Mouse (Mus musculus): ENCODE results near the gene Gja5.

DNA sequence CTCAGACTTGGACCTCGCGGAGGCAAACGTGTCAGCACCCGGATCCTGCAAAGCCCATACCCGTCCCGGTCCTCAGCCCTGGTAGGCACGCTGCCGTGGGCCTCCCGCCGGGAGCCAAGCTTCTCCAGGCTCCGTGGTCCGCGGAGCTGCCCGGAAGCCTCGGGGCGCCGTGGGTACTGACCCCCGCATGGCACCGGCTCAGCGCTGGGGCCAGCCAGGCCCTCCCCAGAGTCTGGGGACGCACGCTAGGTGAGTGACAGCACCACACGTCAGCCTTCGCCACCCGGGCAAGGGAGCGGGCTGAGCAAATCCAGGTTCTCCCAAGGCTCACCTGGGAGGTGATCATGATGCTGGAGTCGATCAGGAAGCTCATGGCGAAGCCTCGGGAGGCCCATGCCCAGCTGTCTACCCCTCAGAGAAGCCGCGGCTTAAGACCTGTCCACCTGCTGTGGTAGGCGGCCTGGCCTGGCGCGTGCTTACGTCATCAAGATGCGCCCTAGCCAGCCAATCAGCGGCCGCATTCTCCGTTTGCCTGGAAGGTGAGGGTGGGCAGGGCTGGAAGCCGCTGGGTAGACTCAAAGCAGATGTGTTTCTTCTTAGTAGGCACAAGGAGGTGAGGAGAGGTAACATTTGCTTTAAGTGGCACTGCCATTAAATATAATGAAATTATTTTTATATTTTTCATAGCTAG lies 503 bp downstream of the Gja5 start, which contains the start of gene Gpr89:
- TF ChIP-seq CTCF (IDR thresholded peaks at IDR 0.05; ENCODE audit: extremely low read depth, insufficient read depth, insufficient read length, insufficient replicate concordance) (no peak), POLR2A (IDR thresholded peaks at IDR 0.05; ENCODE audit: low read depth, low read length) (peak; percentile 20; the same call in 1 of the 2 replicates)
